Mouse (Mus musculus) liver, embryonic 14.5 days (tissue): Measurements from ENCODE around the gene Per3. TPM values are rescaled to one million over a fixed set of nuclear protein-coding genes. Genes with fewer than 3 reads are reported as not detected.

Experiments used
- ATAC-seq: fragments of 200-750 bp; cut with Nextera tagmentation; 2 replicates; pipeline ENCODE4 v1.8.0; 2017; ENCODE audit warnings: moderate number of reproducible peaks, mild to moderate bottlenecking, moderate library complexity; ENCODE audit not compliant: insufficient read depth
- DNase-seq, 3 experiments: peaks; one replicate each; pipeline ENCODE4 v3.0.0-alpha.2; 2012 to 2013; ENCODE audit warnings: low read depth in 3 of 3, low spot score in 3 of 3
- H3K27ac ChIP-seq: fragments of 300-500 bp; sonication (generic); 2 replicates; pipeline ENCODE4 v1.5.1; 2014; ENCODE audit warnings: moderate library complexity, mild to moderate bottlenecking, control low read depth, inconsistent platforms
- H3K27me3 ChIP-seq: fragments of 300-500 bp; sonication (generic); 2 replicates; pipeline ENCODE4 v1.6.1; 2014; ENCODE audit warnings: mild to moderate bottlenecking, low read length, moderate library complexity; ENCODE audit not compliant: control insufficient read depth, insufficient read depth
- H3K36me3 ChIP-seq: fragments of 300-500 bp; sonication (generic); replicated peaks from 2 replicates; pipeline ENCODE4 v1.6.1; 2014; ENCODE audit warnings: low read depth; ENCODE audit not compliant: control insufficient read depth, insufficient read depth
- H3K4me1 ChIP-seq, 2 experiments: fragments of 200-500 bp in 1 of 2; fragments of 300-500 bp in 1 of 2; sonication (generic) in 1 of 2; replicated peaks; 2 replicates each; pipeline ENCODE4 v1.6.1; 2012 to 2014; ENCODE audit warnings: antibody characterized with exemption in 1 of 2, inconsistent platforms in 1 of 2, low read length in 1 of 2; ENCODE audit not compliant: control insufficient read depth in 2 of 2, insufficient read depth in 2 of 2
- H3K4me2 ChIP-seq: fragments of 300-500 bp; sonication (generic); 2 replicates; pipeline ENCODE4 v1.6.1; 2014; ENCODE audit warnings: low read depth, mild to moderate bottlenecking, control low read depth, moderate library complexity
- H3K4me3 ChIP-seq, 2 experiments: fragments of 200-500 bp in 1 of 2; fragments of 300-500 bp in 1 of 2; sonication (generic) in 1 of 2; 2 replicates each; pipeline ENCODE4 v1.5.1; 2012 to 2014; ENCODE audit warnings: low read depth in 2 of 2, low read length in 2 of 2, mild to moderate bottlenecking in 2 of 2, control low read depth in 1 of 2, inconsistent platforms in 1 of 2, moderate library complexity in 1 of 2; ENCODE audit not compliant: insufficient read depth in 1 of 2
- H3K9ac ChIP-seq: fragments of 300-500 bp; sonication (generic); replicated peaks from 2 replicates; pipeline ENCODE4 v1.6.1; 2014; ENCODE audit warnings: mild to moderate bottlenecking, control low read depth, moderate library complexity
- H3K9me3 ChIP-seq: fragments of 300-500 bp; sonication (generic); 2 replicates; pipeline ENCODE4 v1.6.1; 2016; ENCODE audit warnings: low read length, mixed read lengths; ENCODE audit not compliant: control insufficient read depth
- CTCF ChIP-seq: IDR thresholded peaks from 2 replicates; pipeline ENCODE4 v1.5.1; 2016; ENCODE audit warnings: antibody characterized with exemption, low read depth, control low read depth
- EP300 ChIP-seq: IDR thresholded peaks from 2 replicates; pipeline ENCODE4 v1.6.1; 2016; ENCODE audit warnings: antibody characterized with exemption, low read depth
- WGBS: fragments of 180-500 bp; shearing (Covaris S2); extraction: QIAGEN DNeasy Blood & Tissue Kit; methylation state at CpG from one replicate; pipeline ENCODE4 v1.1.7; 2014; ENCODE audit not compliant: insufficient replicate concordance; 5-methylcytosine and 5-hydroxymethylcytosine counted together
- polyA plus RNA-seq, 2 experiments: library from polyadenylated mRNA; depleted of rRNA in 1 of 2; stranded (reverse) in 1 of 2; unstranded in 1 of 2; fragments of >200 nt; fragmentation: Nextera tagmentation in 1 of 2; extraction: Ambion mirVana in 1 of 2; gene quantifications; 2 replicates each; pipeline versions ENCODE4 v1.2.1 to v1.2.3; 2012 to 2014

The Per3 gene
- polyA plus RNA-seq, 2 experiments: 2.2 to 2.9 TPM

GRCm38 (mm10) chr4:151081977-151082376, 37.5 kb upstream of the Per3 start:
- Histone ChIP-seq H3K9ac (no peak overlapping the region), H3K27ac (no peak overlapping the region), H3K27me3 (no peaks in the 10 kb centered on the region), H3K4me1 (no peaks in the 10 kb centered on the region), H3K4me2 (no peak overlapping the region), H3K4me3 (no peak overlapping the region), H3K36me3 (no peaks in the 10 kb centered on the region), H3K9me3 (no peaks in the 10 kb centered on the region)
- no peak for DNase-seq
- 74% methylated on average over 13 of the region's 13 CpGs for WGBS
- TF ChIP-seq CTCF: no peak
- TF ChIP-seq EP300: no peak
- ATAC-seq: no peak

GRCm38 (mm10) chr4:151081355-151081754, 36.9 kb upstream of the Per3 start:
- Histone ChIP-seq H3K27me3 (no peaks in the 10 kb centered on the region), H3K9me3 (no peaks in the 10 kb centered on the region), H3K9ac (no peak overlapping the region), H3K4me1 (no peaks in the 10 kb centered on the region), H3K4me2 (no peak overlapping the region), H3K4me3 (no peak overlapping the region), H3K36me3 (no peaks in the 10 kb centered on the region), H3K27ac (no peak overlapping the region)
- no peak for DNase-seq
- WGBS: 45% methylated on average over 2 of the region's 2 CpGs
- ATAC-seq: no peak
- TF ChIP-seq CTCF (no peak), EP300 (no peak)

- ATAC-seq (no peak), DNase-seq (no peak)
- Histone ChIP-seq H3K9me3 (no peaks in the 10 kb centered on the region), H3K27me3 (no peaks in the 10 kb centered on the region), H3K36me3 (no peaks in the 10 kb centered on the region), H3K27ac (no peak overlapping the region), H3K4me3 (no peak overlapping the region), H3K4me1 (no peaks in the 10 kb centered on the region; a peak in 1 of 4 replicates), H3K4me2 (no peak overlapping the region), H3K9ac (no peak overlapping the region)
- TF ChIP-seq CTCF (no peak), EP300 (no peak)
- WGBS: 80% methylated on average over 15 of the region's 15 CpGs
These were observed 30.4 kb upstream of the Per3 start for GRCm38 (mm10) chr4:151074817-151075216.

GRCm38 (mm10) chr4:151073108-151073744, 28.8 kb upstream of the Per3 start:
- Histone ChIP-seq H3K36me3 (no peaks in the 10 kb centered on the region), H3K9ac (no peak overlapping the region), H3K9me3 (no peaks in the 10 kb centered on the region), H3K4me1 (no peaks in the 10 kb centered on the region; a peak in 1 of 4 replicates), H3K27me3 (no peaks in the 10 kb centered on the region), H3K4me3 (no peak overlapping the region), H3K27ac (no peak overlapping the region), H3K4me2 (no peak overlapping the region)
- WGBS: 36% methylated on average over 13 of the region's 13 CpGs
- ATAC-seq (no peak), DNase-seq (peak in 1 of 3 experiments; percentile 16)
- TF ChIP-seq CTCF (peak; percentile 77), EP300 (no peak)

- Histone ChIP-seq H3K27me3 (no peaks in the 10 kb centered on the region), H3K9me3 (no peaks in the 10 kb centered on the region), H3K4me2 (no peak overlapping the region), H3K36me3 (no peaks in the 10 kb centered on the region), H3K4me3 (no peak overlapping the region), H3K4me1 (no peaks in the 10 kb centered on the region; a peak in 1 of 4 replicates), H3K27ac (no peak overlapping the region), H3K9ac (no peak overlapping the region)
- WGBS: 38% methylated on average over 7 of the region's 7 CpGs
- DNase-seq (no peak), ATAC-seq (no peak)
- TF ChIP-seq EP300: no peak
- no peak for TF ChIP-seq CTCF
These were observed 26.5 kb upstream of the Per3 start for GRCm38 (mm10) chr4:151070962-151071361.
